In genomic region chr3:51238515-51238914, GRCm38 (mm10) we compare ENCODE assay signal across 31 mouse cellular contexts. TPM values are rescaled to one million over a fixed set of nuclear protein-coding genes. Genes with fewer than 3 reads are reported as not detected.
DNase-seq lines count a peak whose midpoint lies in the region; ATAC-seq and TF ChIP-seq lines count a peak whose summit lies in the region.
"Had no signal": no experiment of that assay in that cellular context is flagged by ENCODE, and none has a peak within 500 bp of the region (broad histone marks: within the 10 kb centered on the region; RNA-seq: fewer than 3 reads in every experiment).

No protein-coding gene starts in this region.

- 0 out of 2 replicates have a peak, but pooled peaks have one; percentile 11 for ATAC-seq in liver, embryonic 14.5 days (ENCODE audit: insufficient read depth)
- no peak for ATAC-seq in liver, postnatal 0 days
- ATAC-seq in granulocyte monocyte progenitor cell, adult 5-6 weeks (replicated peaks; ENCODE audit: poor library complexity, severe bottlenecking): peak; percentile 87
- no peak for ATAC-seq in stomach, postnatal 0 days (ENCODE audit: low FRiP score, low TSS enrichment)
- ATAC-seq: activated CD4-positive, CD25-positive, alpha-beta regulatory T cell, adult 4 months; forebrain, embryonic 13.5 days; midbrain, embryonic 15.5 days had no signal

- H3K9ac ChIP-seq in liver, embryonic 14.5 days (replicated peaks): no peak overlapping the region
- no peak overlapping the region for H3K9ac ChIP-seq in liver, postnatal 0 days (replicated peaks)
- no peak overlapping the region for H3K9ac ChIP-seq in stomach, postnatal 0 days (ENCODE audit: low read length)
- H3K9ac ChIP-seq: forebrain, embryonic 13.5 days; hindbrain, embryonic 15.5 days; kidney, embryonic 15.5 days; liver, embryonic 15.5 days; midbrain, embryonic 15.5 days; neural tube, embryonic 15.5 days had no signal

- H3K4me3 ChIP-seq in liver, embryonic 14.5 days (ENCODE audit: insufficient read depth in 1 of 2, low read depth in 2 of 2, low read length in 2 of 2): no peak overlapping the region
- no peak overlapping the region for H3K4me3 ChIP-seq in liver, postnatal 0 days (ENCODE audit: low read depth, low read length)
- H3K4me3 ChIP-seq in stomach, postnatal 0 days (ENCODE audit: low read depth, low read length): no peak overlapping the region
- H3K4me3 ChIP-seq: forebrain, embryonic 13.5 days; hindbrain, embryonic 15.5 days; kidney, embryonic 15.5 days; layer of hippocampus, adult 2 months; left cerebral cortex, adult 2 months; liver, embryonic 15.5 days; midbrain, embryonic 15.5 days; neural tube, embryonic 15.5 days had no signal

- no peaks in the 10 kb centered on the region for H3K9me3 ChIP-seq in liver, embryonic 14.5 days (ENCODE audit: control insufficient read depth, low read length)
- H3K9me3 ChIP-seq in liver, postnatal 0 days (ENCODE audit: low read length): no peaks in the 10 kb centered on the region
- no peaks in the 10 kb centered on the region for H3K9me3 ChIP-seq in stomach, postnatal 0 days (ENCODE audit: control insufficient read depth, low read length)
- H3K9me3 ChIP-seq: forebrain, embryonic 13.5 days; hindbrain, embryonic 15.5 days; kidney, embryonic 15.5 days; liver, embryonic 15.5 days; midbrain, embryonic 15.5 days; neural tube, embryonic 15.5 days had no signal

- H3K4me1 ChIP-seq in liver, embryonic 14.5 days (replicated peaks; ENCODE audit: control insufficient read depth in 2 of 2, insufficient read depth in 2 of 2, low read length in 1 of 2): peaks cover 11 to 21% of the 10 kb centered on the region in 2 experiments
- H3K4me1 ChIP-seq in liver, postnatal 0 days (ENCODE audit: insufficient read depth): peaks cover 11% of the 10 kb centered on the region; the same call in 1 of the 2 replicates
- no peaks in the 10 kb centered on the region for H3K4me1 ChIP-seq in stomach, postnatal 0 days (replicated peaks; ENCODE audit: control insufficient read depth, insufficient read depth)
- H3K4me1 ChIP-seq: forebrain, embryonic 13.5 days had no signal

- H3K36me3 ChIP-seq in liver, embryonic 14.5 days (replicated peaks; ENCODE audit: control insufficient read depth, insufficient read depth, low read depth): peaks cover 15% of the 10 kb centered on the region
- peaks cover 5% of the 10 kb centered on the region for H3K36me3 ChIP-seq in liver, postnatal 0 days (replicated peaks; ENCODE audit: insufficient read depth, low read length)
- no peaks in the 10 kb centered on the region for H3K36me3 ChIP-seq in stomach, postnatal 0 days (ENCODE audit: control insufficient read depth, insufficient read depth, low read length)
- H3K36me3 ChIP-seq: kidney, embryonic 15.5 days; midbrain, embryonic 15.5 days had no signal

- no peaks in the 10 kb centered on the region for H3K27me3 ChIP-seq in liver, embryonic 14.5 days (ENCODE audit: control insufficient read depth, insufficient read depth, low read length)
- H3K27me3 ChIP-seq in liver, postnatal 0 days (ENCODE audit: insufficient read depth, low read length): no peaks in the 10 kb centered on the region
- H3K27me3 ChIP-seq in stomach, postnatal 0 days (ENCODE audit: control insufficient read depth, insufficient read depth, low read length): no peaks in the 10 kb centered on the region
- H3K27me3 ChIP-seq: forebrain, embryonic 13.5 days; hindbrain, embryonic 15.5 days; kidney, embryonic 15.5 days; liver, embryonic 15.5 days; midbrain, embryonic 15.5 days; neural tube, embryonic 15.5 days had no signal

- H3K27ac ChIP-seq in liver, embryonic 14.5 days: no peak overlapping the region
- H3K27ac ChIP-seq in liver, postnatal 0 days (ENCODE audit: low read depth): no peak overlapping the region
- H3K27ac ChIP-seq in stomach, postnatal 0 days (replicated peaks): no peak overlapping the region
- H3K27ac ChIP-seq: forebrain, embryonic 13.5 days; hindbrain, embryonic 15.5 days; kidney, embryonic 15.5 days; layer of hippocampus, adult 2 months; left cerebral cortex, adult 2 months; liver, embryonic 15.5 days; midbrain, embryonic 15.5 days; neural tube, embryonic 15.5 days had no signal

- WGBS in liver, embryonic 14.5 days (ENCODE audit: insufficient replicate concordance): 37% methylated on average over 7 of the region's 7 CpGs
- WGBS in liver, postnatal 0 days (ENCODE audit: insufficient replicate concordance): 47% methylated on average over 7 of the region's 7 CpGs
- WGBS in stomach, postnatal 0 days: 66% methylated on average over 7 of the region's 7 CpGs

- no peak for TF ChIP-seq CTCF in liver, embryonic 14.5 days (IDR thresholded peaks at IDR 0.05; ENCODE audit: low read depth)
- no peak for TF ChIP-seq CTCF in liver, postnatal 0 days (IDR thresholded peaks at IDR 0.05; ENCODE audit: low read depth)
- TF ChIP-seq CTCF in stomach, postnatal 0 days (IDR thresholded peaks at IDR 0.05; ENCODE audit: low read depth): no peak

- intact Hi-C loops in left cerebral cortex, postnatal 4 days (cut with DNase I): no loop called here

- TF ChIP-seq EP300 in liver, embryonic 14.5 days (IDR thresholded peaks at IDR 0.05; ENCODE audit: low read depth): no peak
- no peak for TF ChIP-seq EP300 in liver, postnatal 0 days (IDR thresholded peaks at IDR 0.05; ENCODE audit: low read depth)
- TF ChIP-seq EP300 in stomach, postnatal 0 days (optimal IDR thresholded peaks at IDR 0.05): no peak

- no peak overlapping the region for H3K4me2 ChIP-seq in liver, embryonic 14.5 days (ENCODE audit: low read depth)
- H3K4me2 ChIP-seq in liver, postnatal 0 days (ENCODE audit: low read depth, low read length): no peak overlapping the region
- H3K4me2 ChIP-seq in stomach, postnatal 0 days (replicated peaks; ENCODE audit: low read depth): no peak overlapping the region
- H3K4me2 ChIP-seq: forebrain, embryonic 13.5 days; heart, embryonic 11.5 days; hindbrain, embryonic 15.5 days; kidney, embryonic 15.5 days; liver, embryonic 15.5 days; midbrain, embryonic 15.5 days; neural tube, embryonic 15.5 days had no signal

- no peak for DNase-seq in liver, embryonic 14.5 days (ENCODE audit: low read depth in 3 of 3, low spot score in 3 of 3)
- no peak for DNase-seq in liver, postnatal 0 days
- DNase-seq in ZHBTc4 (ENCODE audit: low read depth, low spot score): peak; percentile 50
- peak; percentile 37 for DNase-seq in stomach, postnatal 0 days (ENCODE audit: low spot score)
- no peak for DNase-seq in spleen, adult 12 weeks (ENCODE audit: low spot score)
- DNase-seq in left cerebral cortex, postnatal 4 days: no peak
- DNase-seq: adrenal gland, adult 8-10 months; B cell, adult 2 months; cerebellum, adult 8-10 months; cerebellum, postnatal 25 days; gastrocnemius, postnatal 10 days; heart, adult 18-20 months; heart, postnatal 36 days; kidney, adult 18-20 months; kidney, postnatal 36 days; lung, postnatal 14 days; retina, postnatal 1 day; right cerebral cortex, postnatal 25 days; spleen, adult 18-20 months; thymus, postnatal 4 days had no signal

RNA-seq across cellular contexts. Expression of gene Noct, which starts 14.3 kb away (rescaled TPM):
- polyA plus RNA-seq in liver, embryonic 14.5 days (2012; rRNA removed): 24.4 and 25.5 TPM in 2 replicates
- polyA plus RNA-seq in liver, embryonic 14.5 days (2014; fragmentation: Nextera tagmentation; extraction: Ambion mirVana): 19.0 and 20.8 TPM in 2 replicates
- polyA plus RNA-seq in liver, postnatal 0 days (2015; fragmentation: Nextera tagmentation; extraction: Ambion mirVana): 8.5 and 11.4 TPM in 2 replicates
- 13.9 and 24.0 TPM in 2 replicates for total RNA-seq in granulocyte monocyte progenitor cell, adult 5-6 weeks (2014; fragmentation: Nextera tagmentation)
- 7.0 and 9.5 TPM in 2 replicates for total RNA-seq in granulocyte monocyte progenitor cell, adult 5-6 weeks (2017)
- 7.5 and 9.2 TPM in 2 replicates for polyA plus RNA-seq in stomach, postnatal 0 days (2015; fragmentation: Nextera tagmentation; extraction: Ambion mirVana)
- 10 to 100 TPM; 40.4 to 42.1 TPM for total RNA-seq in left cerebral cortex, postnatal 4 days (2021)

Comparison
In these comparisons a context has a peak if more than half of its experiments do, and no peak if none do; other contexts are left out.
1. ATAC-seq: peak in liver, embryonic 14.5 days (single experiment) and granulocyte monocyte progenitor cell, adult 5-6 weeks (single experiment); none in liver, postnatal 0 days (single experiment) and stomach, postnatal 0 days (single experiment).
2. DNase-seq: peak in ZHBTc4 (single experiment) and stomach, postnatal 0 days (single experiment); none in liver, embryonic 14.5 days (0 of 3), liver, postnatal 0 days (single experiment), spleen, adult 12 weeks (single experiment) and left cerebral cortex, postnatal 4 days (single experiment).